ENCODE assay signal across 8 mouse cellular contexts in the genomic region with DNA sequence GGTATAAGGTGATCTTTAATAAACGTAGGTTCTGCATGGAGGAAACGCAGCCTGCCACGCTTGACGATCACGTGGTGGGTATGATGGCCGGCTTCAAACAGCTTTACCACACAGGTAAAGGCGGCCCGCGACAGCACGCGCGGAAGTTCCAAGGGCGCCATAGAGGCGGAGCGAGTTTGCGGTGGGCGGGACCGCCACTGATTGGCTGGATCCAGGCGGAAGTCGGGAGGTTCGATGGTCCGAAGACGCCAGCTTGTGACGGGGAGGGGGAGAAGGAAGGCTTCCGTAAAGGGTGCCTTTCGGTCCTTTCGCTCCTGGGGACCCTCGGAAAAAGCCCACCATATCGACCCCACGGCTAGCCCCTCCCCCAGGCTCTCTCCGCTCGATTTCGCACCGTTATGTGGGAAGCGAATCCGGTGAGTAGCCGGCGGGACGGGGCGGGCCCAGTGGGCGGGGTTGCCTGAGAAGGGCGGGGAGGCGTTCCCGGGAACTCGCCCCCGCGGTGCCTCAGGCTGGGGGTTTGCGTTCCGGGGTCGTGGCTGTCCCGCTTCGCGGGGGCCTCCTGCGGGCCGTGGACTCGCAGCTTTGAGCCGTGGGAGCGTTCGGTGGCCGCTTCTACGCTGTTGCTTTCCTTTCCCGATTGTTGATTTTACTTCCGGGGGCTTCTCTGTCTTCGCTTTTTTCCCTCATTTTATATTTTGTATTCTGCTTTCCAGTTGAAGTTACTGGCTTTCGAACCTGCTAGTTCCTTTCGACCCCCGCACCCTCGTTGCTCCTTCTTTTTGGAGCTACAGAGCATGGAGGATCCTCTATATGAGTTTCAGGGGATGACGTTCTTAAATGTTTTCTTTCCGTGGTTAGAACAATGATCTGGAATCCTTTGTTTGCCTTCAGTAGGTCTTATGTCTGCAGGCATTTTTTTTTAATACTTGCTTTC. TPM values are rescaled to one million over a fixed set of nuclear protein-coding genes. Genes with fewer than 3 reads are reported as not detected.
DNase-seq lines count a peak whose midpoint lies in the region; ATAC-seq lines count a peak whose summit lies in the region.

No protein-coding gene starts in this region.

- peak; percentile 95 for ATAC-seq in hindbrain, embryonic 12.5 days (ENCODE audit: low FRiP score)

- H3K9me3 ChIP-seq in hindbrain, embryonic 12.5 days (replicated peaks): no peaks in the 10 kb centered on the region

- no peaks in the 10 kb centered on the region for H3K36me3 ChIP-seq in hindbrain, embryonic 12.5 days

- H3K27me3 ChIP-seq in hindbrain, embryonic 12.5 days: no peaks in the 10 kb centered on the region

- peak overlapping the region; percentile 55 for H3K4me2 ChIP-seq in hindbrain, embryonic 12.5 days (replicated peaks)

- peak overlapping the region; percentile 96 for H3K27ac ChIP-seq in hindbrain, embryonic 12.5 days

- DNase-seq in Muller cell, postnatal 12 days (ENCODE audit: inconsistent ontology term): peak; percentile 92
- DNase-seq in cerebellum, adult 9-11 months: peak; percentile 90
- DNase-seq in frontal cortex, adult 2 months (ENCODE audit: extremely low spot score in 1 of 2, low spot score in 1 of 2): peak; percentile 82 to 94
- DNase-seq in layer of hippocampus, postnatal 14 days (ENCODE audit: low spot score in 2 of 2): peak; percentile 93 to 96
- DNase-seq in lung, postnatal 14 days: peak; percentile 93
- DNase-seq in retina, adult 2 months (ENCODE audit: low read depth, low spot score): peak; percentile 77
- peak; percentile 96 to 97 for DNase-seq in thymus, postnatal 36 days

- under 1% methylated on average over 59 of the region's 70 CpGs for WGBS in hindbrain, embryonic 12.5 days

- H3K9ac ChIP-seq in hindbrain, embryonic 12.5 days: peak overlapping the region; percentile 79

- H3K4me3 ChIP-seq in hindbrain, embryonic 12.5 days: peak overlapping the region; percentile 75

- H3K4me1 ChIP-seq in hindbrain, embryonic 12.5 days: peaks cover 23% of the 10 kb centered on the region

RNA-seq across cellular contexts. Expression of a gene that starts 7.0 kb away (rescaled TPM):
- 30.9 and 32.0 TPM in 2 replicates for polyA plus RNA-seq in frontal cortex, adult 2 months (2012; rRNA removed)
- polyA plus RNA-seq in hindbrain, embryonic 12.5 days (2016; fragmentation: Nextera tagmentation; extraction: Ambion mirVana): 58.8 and 64.7 TPM in 2 replicates
- 10 to 100 TPM; 37.0 to 40.1 TPM for total RNA-seq in layer of hippocampus, postnatal 14 days (2021)

Comparison
In these comparisons a context has a peak if more than half of its experiments do, and no peak if none do; other contexts are left out.
1. Peak in every context shown above with its lines: DNase-seq, ATAC-seq, H3K4me3 ChIP-seq and H3K27ac ChIP-seq.